Mouse (Mus musculus) brain, embryonic 18.5 days (tissue): ENCODE results near the gene Cacna1c.

Experiments
- DNase-seq: peaks from one replicate; pipeline ENCODE4 v3.0.0-alpha.2; 2012; ENCODE audit warnings: low read depth, low spot score

Cacna1c gene

GRCm38 (mm10) chr6:118923926-118924325, 272.3 kb downstream of the Cacna1c start:
- no peak for DNase-seq

- no peak for DNase-seq
These were observed 273.0 kb downstream of the Cacna1c start for GRCm38 (mm10) chr6:118923212-118923577.

GRCm38 (mm10) chr6:118922328-118923211, 273.6 kb downstream of the Cacna1c start:
- DNase-seq = peak; percentile 24

GRCm38 (mm10) chr6:118908176-118908575, 288.0 kb downstream of the Cacna1c start:
- no peak for DNase-seq

GRCm38 (mm10) chr6:118907704-118908103, 288.5 kb downstream of the Cacna1c start:
- no peak for DNase-seq

- no peak for DNase-seq
These were observed 289.3 kb downstream of the Cacna1c start for GRCm38 (mm10) chr6:118906878-118907277.

GRCm38 (mm10) chr6:118899688-118900087, 296.5 kb downstream of the Cacna1c start:
- no peak for DNase-seq

GRCm38 (mm10) chr6:118897101-118897500, 299.1 kb downstream of the Cacna1c start:
- DNase-seq = no peak

GRCm38 (mm10) chr6:118894043-118894442, 302.2 kb downstream of the Cacna1c start:
- no peak for DNase-seq

- no peak for DNase-seq
These were observed 306.8 kb downstream of the Cacna1c start for GRCm38 (mm10) chr6:118889441-118889840.

- DNase-seq = no peak
These were observed 309.2 kb downstream of the Cacna1c start for GRCm38 (mm10) chr6:118887032-118887431.

GRCm38 (mm10) chr6:118884961-118885360, 311.3 kb downstream of the Cacna1c start:
- no peak for DNase-seq

- DNase-seq = no peak
These were observed 312.1 kb downstream of the Cacna1c start for GRCm38 (mm10) chr6:118884073-118884551.

- DNase-seq = no peak
These were observed 320.0 kb downstream of the Cacna1c start for GRCm38 (mm10) chr6:118876204-118876603.

GRCm38 (mm10) chr6:118870241-118870841, 325.9 kb downstream of the Cacna1c start:
- no peak for DNase-seq

GRCm38 (mm10) chr6:118867384-118867783, 328.8 kb downstream of the Cacna1c start:
- no peak for DNase-seq

- DNase-seq = no peak
These were observed 329.3 kb downstream of the Cacna1c start for GRCm38 (mm10) chr6:118866889-118867288.

- DNase-seq = no peak
These were observed 330.3 kb downstream of the Cacna1c start for GRCm38 (mm10) chr6:118865777-118866380.

- DNase-seq = no peak
These were observed 331.3 kb downstream of the Cacna1c start for GRCm38 (mm10) chr6:118864696-118865620.

GRCm38 (mm10) chr6:118862727-118863126, 333.5 kb downstream of the Cacna1c start:
- DNase-seq = no peak

GRCm38 (mm10) chr6:118862091-118862490, 334.1 kb downstream of the Cacna1c start:
- no peak for DNase-seq
